Mouse (Mus musculus): ENCODE data around the gene Gbx1. TPM values are rescaled to one million over a fixed set of nuclear protein-coding genes. Genes with fewer than 3 reads are reported as not detected.

Gbx1 gene
- polyA plus RNA-seq, 1 experiment = not detected

- Histone ChIP-seq H3K36me3 (replicated peaks; ENCODE audit: low read length) (peaks cover 99% of the 10 kb centered on the region), H3K4me3 (replicated peaks) (no peak overlapping the region), H3K4me1 (no peaks in the 10 kb centered on the region; the same call in 1 of the 2 replicates), H3K9me3 (no peaks in the 10 kb centered on the region), H3K27me3 (replicated peaks) (no peaks in the 10 kb centered on the region)
- TF ChIP-seq FLI1 (IDR thresholded peaks at IDR 0.05; ENCODE audit: low read length) (no peak), GATA1 (IDR thresholded peaks at IDR 0.05; ENCODE audit: borderline replicate concordance, low read length) (no peak)
Observed at GRCm38 (mm10) chr5:24483326-24483725, 43.7 kb downstream of the Gbx1 start.

GRCm38 (mm10) chr5:24482247-24483079 is 44.5 kb downstream of the Gbx1 start:
- peaks cover 99% of the 10 kb centered on the region for H3K36me3 ChIP-seq (replicated peaks; ENCODE audit: low read length)

GRCm38 (mm10) chr5:24481647-24482046 is 45.4 kb downstream of the Gbx1 start:
- Histone ChIP-seq H3K4me3 (replicated peaks) (no peak overlapping the region), H3K36me3 (replicated peaks; ENCODE audit: low read length) (peaks cover 99% of the 10 kb centered on the region)

More at GRCm38 (mm10) chr5:24482247-24483079, 44.5 kb downstream of the Gbx1 start:
- TF ChIP-seq FLI1 (IDR thresholded peaks at IDR 0.05; ENCODE audit: low read length) (no peak), GATA1 (IDR thresholded peaks at IDR 0.05; ENCODE audit: borderline replicate concordance, low read length) (no peak)
- H3K9me3 ChIP-seq = no peaks in the 10 kb centered on the region
- H3K27me3 ChIP-seq (replicated peaks) = peaks cover 3% of the 10 kb centered on the region
- H3K4me3 ChIP-seq (replicated peaks) = no peak overlapping the region
- H3K4me1 ChIP-seq = no peaks in the 10 kb centered on the region; the same call in 1 of the 2 replicates

GRCm38 (mm10) chr5:24477909-24478308 is 49.1 kb downstream of the Gbx1 start:
- Histone ChIP-seq H3K4me1 (peaks cover 29% of the 10 kb centered on the region), H3K9me3 (peaks cover 8% of the 10 kb centered on the region), H3K27me3 (replicated peaks) (peaks cover 35% of the 10 kb centered on the region), H3K4me3 (replicated peaks) (no peak overlapping the region), H3K36me3 (replicated peaks; ENCODE audit: low read length) (peaks cover 97% of the 10 kb centered on the region)
- no peak for TF ChIP-seq FLI1 (IDR thresholded peaks at IDR 0.05; ENCODE audit: low read length)
- no peak for TF ChIP-seq GATA1 (IDR thresholded peaks at IDR 0.05; ENCODE audit: borderline replicate concordance, low read length)

More at GRCm38 (mm10) chr5:24481647-24482046, 45.4 kb downstream of the Gbx1 start:
- H3K4me1 ChIP-seq = peaks cover 3% of the 10 kb centered on the region; the same call in 1 of the 2 replicates
- TF ChIP-seq GATA1 (IDR thresholded peaks at IDR 0.05; ENCODE audit: borderline replicate concordance, low read length) (no peak), FLI1 (IDR thresholded peaks at IDR 0.05; ENCODE audit: low read length) (no peak)
- H3K9me3 ChIP-seq = no peaks in the 10 kb centered on the region
- peaks cover 3% of the 10 kb centered on the region for H3K27me3 ChIP-seq (replicated peaks)

GRCm38 (mm10) chr5:24475476-24476241 is 51.3 kb downstream of the Gbx1 start:
- no peak overlapping the region for H3K4me3 ChIP-seq (replicated peaks)
- peaks cover 44% of the 10 kb centered on the region for H3K27me3 ChIP-seq (replicated peaks)
- peaks cover 8% of the 10 kb centered on the region for H3K9me3 ChIP-seq
- H3K4me1 ChIP-seq = peaks cover 37% of the 10 kb centered on the region
- no peak for TF ChIP-seq GATA1 (IDR thresholded peaks at IDR 0.05; ENCODE audit: borderline replicate concordance, low read length)
- TF ChIP-seq FLI1 (IDR thresholded peaks at IDR 0.05; ENCODE audit: low read length) = no peak
- H3K36me3 ChIP-seq (replicated peaks; ENCODE audit: low read length) = peaks cover 87% of the 10 kb centered on the region

- H3K4me3 ChIP-seq (replicated peaks) = peak overlapping the region; percentile 76
- TF ChIP-seq FLI1 (IDR thresholded peaks at IDR 0.05; ENCODE audit: low read length) (no peak), GATA1 (IDR thresholded peaks at IDR 0.05; ENCODE audit: borderline replicate concordance, low read length) (no peak)
- peaks cover 8% of the 10 kb centered on the region for H3K9me3 ChIP-seq
- H3K27me3 ChIP-seq (replicated peaks) = peaks cover 44% of the 10 kb centered on the region
- H3K4me1 ChIP-seq = peaks cover 45% of the 10 kb centered on the region
- peaks cover 78% of the 10 kb centered on the region for H3K36me3 ChIP-seq (replicated peaks; ENCODE audit: low read length)
Observed at GRCm38 (mm10) chr5:24474723-24475261, 52.2 kb downstream of the Gbx1 start.

- peak overlapping the region; percentile 76 for H3K4me3 ChIP-seq (replicated peaks)
- peaks cover 44% of the 10 kb centered on the region for H3K27me3 ChIP-seq (replicated peaks)
- peaks cover 8% of the 10 kb centered on the region for H3K9me3 ChIP-seq
- TF ChIP-seq FLI1 (IDR thresholded peaks at IDR 0.05; ENCODE audit: low read length) (no peak), GATA1 (IDR thresholded peaks at IDR 0.05; ENCODE audit: borderline replicate concordance, low read length) (no peak)
- peaks cover 72% of the 10 kb centered on the region for H3K36me3 ChIP-seq (replicated peaks; ENCODE audit: low read length)
- peaks cover 51% of the 10 kb centered on the region for H3K4me1 ChIP-seq
Observed at GRCm38 (mm10) chr5:24474025-24474722, 52.8 kb downstream of the Gbx1 start.

- H3K9me3 ChIP-seq = peaks cover 8% of the 10 kb centered on the region
- peaks cover 43% of the 10 kb centered on the region for H3K27me3 ChIP-seq (replicated peaks)
- peaks cover 64% of the 10 kb centered on the region for H3K36me3 ChIP-seq (replicated peaks; ENCODE audit: low read length)
- no peak overlapping the region for H3K4me3 ChIP-seq (replicated peaks)
- no peak for TF ChIP-seq FLI1 (IDR thresholded peaks at IDR 0.05; ENCODE audit: low read length)
- peaks cover 55% of the 10 kb centered on the region for H3K4me1 ChIP-seq
Observed at GRCm38 (mm10) chr5:24472884-24473619, 54.0 kb downstream of the Gbx1 start.

- TF ChIP-seq FLI1 (IDR thresholded peaks at IDR 0.05; ENCODE audit: low read length) = no peak
- no peak for TF ChIP-seq GATA1 (IDR thresholded peaks at IDR 0.05; ENCODE audit: borderline replicate concordance, low read length)
- H3K27me3 ChIP-seq (replicated peaks) = peaks cover 37% of the 10 kb centered on the region
- peaks cover 62% of the 10 kb centered on the region for H3K4me1 ChIP-seq
- H3K36me3 ChIP-seq (replicated peaks; ENCODE audit: low read length) = peaks cover 53% of the 10 kb centered on the region
- peaks cover 8% of the 10 kb centered on the region for H3K9me3 ChIP-seq
- no peak overlapping the region for H3K4me3 ChIP-seq (replicated peaks)
Observed at GRCm38 (mm10) chr5:24470600-24470999, 56.4 kb downstream of the Gbx1 start.

Measured in megakaryocyte, embryonic 14.5 days (primary cell).